Mouse (Mus musculus) embryonic facial prominence, embryonic 14.5 days (tissue): ENCODE data around the gene Eva1b. TPM values are rescaled to one million over a fixed set of nuclear protein-coding genes. Genes with fewer than 3 reads are reported as not detected.

Source experiments
- ATAC-seq: fragments of 200-750 bp; cut with Nextera tagmentation; 2 replicates; pipeline ENCODE4 v1.8.0; 2017; ENCODE audit warnings: low read depth, moderate number of reproducible peaks, moderate TSS enrichment
- DNase-seq: peaks from one replicate; pipeline ENCODE4 v3.0.0-alpha.2; 2015; ENCODE audit warnings: low spot score
- H3K27ac ChIP-seq: fragments of 300-500 bp; sonication (generic); replicated peaks from 2 replicates; pipeline ENCODE4 v1.5.1; 2014; ENCODE audit warnings: low read depth, mild to moderate bottlenecking, low read length, moderate library complexity
- H3K27me3 ChIP-seq: fragments of 300-500 bp; sonication (generic); replicated peaks from 2 replicates; pipeline ENCODE4 v1.6.1; 2014; ENCODE audit warnings: low read length; ENCODE audit not compliant: control insufficient read depth, insufficient read depth
- H3K36me3 ChIP-seq: fragments of 300-500 bp; sonication (generic); 2 replicates; pipeline ENCODE4 v1.6.1; 2014; ENCODE audit warnings: low read length, mixed read lengths; ENCODE audit not compliant: control insufficient read depth, insufficient read depth
- H3K4me1 ChIP-seq: fragments of 300-500 bp; sonication (generic); 2 replicates; pipeline ENCODE4 v1.6.1; 2014; ENCODE audit warnings: antibody characterized with exemption, low read length; ENCODE audit not compliant: control insufficient read depth, insufficient read depth
- H3K4me2 ChIP-seq: fragments of 300-500 bp; sonication (generic); 2 replicates; pipeline ENCODE4 v1.6.1; 2014; ENCODE audit warnings: low read depth, mild to moderate bottlenecking, low read length, moderate library complexity, mixed read lengths
- H3K4me3 ChIP-seq: fragments of 300-500 bp; sonication (generic); 2 replicates; pipeline ENCODE4 v1.5.1; 2014; ENCODE audit warnings: low read depth, mild to moderate bottlenecking, low read length
- H3K9ac ChIP-seq: fragments of 300-500 bp; sonication (generic); 2 replicates; pipeline ENCODE4 v1.6.1; 2014; ENCODE audit warnings: low read depth, mild to moderate bottlenecking, low read length, moderate library complexity, mixed read lengths
- H3K9me3 ChIP-seq: fragments of 300-500 bp; sonication (generic); 2 replicates; pipeline ENCODE4 v1.6.1; 2016; ENCODE audit warnings: low read length; ENCODE audit not compliant: control insufficient read depth
- WGBS: fragments of 180-500 bp; shearing (Covaris S2); extraction: QIAGEN DNeasy Blood & Tissue Kit; methylation state at CpG from one replicate; pipeline ENCODE4 v1.1.7; 2014; 5-methylcytosine and 5-hydroxymethylcytosine counted together
- polyA plus RNA-seq: library from polyadenylated mRNA; unstranded; fragments of >200 nt; fragmentation: Nextera tagmentation; extraction: Ambion mirVana; gene quantifications from 2 replicates; pipeline ENCODE4 v1.2.1, GENCODE M21; 2014

Gene Eva1b
- polyA plus RNA-seq, 1 experiment from 2014 or later: 78.9 TPM

DNA sequence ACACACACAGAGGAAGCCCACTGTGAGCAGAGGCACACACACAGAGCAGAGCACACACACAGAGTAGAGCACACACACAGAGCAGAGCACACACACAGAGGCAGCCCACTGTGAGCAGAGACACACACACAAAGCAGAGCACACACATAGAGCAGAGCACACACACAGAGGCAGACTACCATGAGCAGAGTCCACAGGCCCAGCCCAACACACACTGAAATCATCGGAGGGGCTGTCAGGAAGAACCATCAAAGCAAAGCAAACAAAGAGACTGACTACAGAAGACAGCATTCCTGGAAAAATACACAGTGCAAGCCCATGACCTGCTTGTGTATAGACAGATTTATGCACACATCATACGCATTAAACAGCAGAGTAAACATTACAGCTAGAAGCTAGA is 8.3 kb downstream of the Eva1b start:
- peak; percentile 44; the same call in 1 of the 2 replicates for ATAC-seq
- Histone ChIP-seq H3K4me3 (no peak overlapping the region), H3K9me3 (0 out of 2 replicates have a peak, but pooled peaks cover 3% of the 10 kb centered on the region), H3K36me3 (peaks cover 24% of the 10 kb centered on the region), H3K4me1 (peaks cover 14% of the 10 kb centered on the region), H3K27me3 (no peaks in the 10 kb centered on the region), H3K27ac (peak overlapping the region; percentile 71), H3K4me2 (no peak overlapping the region), H3K9ac (no peak overlapping the region)
- DNase-seq: no peak
- WGBS: 28% methylated on average over 2 of the region's 2 CpGs

DNA sequence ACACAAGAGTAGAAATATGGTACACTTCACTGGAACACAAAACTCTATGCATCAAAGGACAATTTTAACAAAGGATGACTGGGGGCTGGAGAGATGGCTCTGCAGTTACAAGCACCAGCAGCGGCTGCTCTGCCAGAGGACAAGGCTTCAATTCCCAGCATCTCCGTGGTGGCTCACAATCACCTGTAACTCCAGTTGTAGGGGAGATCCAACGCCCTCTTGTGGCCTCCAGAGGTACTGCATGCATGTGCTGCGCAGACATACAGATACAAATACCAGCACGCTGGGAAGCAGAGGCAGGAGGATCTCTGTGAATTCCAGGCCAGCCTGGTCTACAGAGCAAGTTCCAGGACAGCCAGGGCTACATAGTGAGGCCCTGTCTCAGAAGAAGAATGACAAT is 9.1 kb downstream of the Eva1b start:
- 63% methylated on average over 5 of the region's 5 CpGs for WGBS
- ATAC-seq: no peak

GRCm38 (mm10) chr4:126157562-126157961 is 10.0 kb downstream of the Eva1b start:
- no peak overlapping the region for H3K9ac ChIP-seq
- peaks cover 10% of the 10 kb centered on the region; the same call in 1 of the 2 replicates for H3K36me3 ChIP-seq
- 0 out of 2 replicates have a peak, but pooled peaks cover 3% of the 10 kb centered on the region for H3K9me3 ChIP-seq
- ATAC-seq (no peak), DNase-seq (no peak)
- H3K4me3 ChIP-seq: no peak overlapping the region
- 90% methylated on average over 6 of the region's 6 CpGs for WGBS
- H3K27me3 ChIP-seq: no peaks in the 10 kb centered on the region
- no peak overlapping the region for H3K4me2 ChIP-seq
- H3K4me1 ChIP-seq: peaks cover 7% of the 10 kb centered on the region; the same call in 1 of the 2 replicates
- no peak overlapping the region for H3K27ac ChIP-seq

More for the DNA sequence above, 9.1 kb downstream of the Eva1b start:
- Histone ChIP-seq H3K27me3 (no peaks in the 10 kb centered on the region), H3K9ac (no peak overlapping the region), H3K4me1 (peaks cover 7% of the 10 kb centered on the region; the same call in 1 of the 2 replicates), H3K9me3 (0 out of 2 replicates have a peak, but pooled peaks cover 3% of the 10 kb centered on the region), H3K27ac (peak overlapping the region; percentile 71; the same call in 1 of the 2 replicates), H3K4me2 (no peak overlapping the region), H3K4me3 (no peak overlapping the region), H3K36me3 (peaks cover 16% of the 10 kb centered on the region; the same call in 1 of the 2 replicates)
- no peak for DNase-seq

DNA sequence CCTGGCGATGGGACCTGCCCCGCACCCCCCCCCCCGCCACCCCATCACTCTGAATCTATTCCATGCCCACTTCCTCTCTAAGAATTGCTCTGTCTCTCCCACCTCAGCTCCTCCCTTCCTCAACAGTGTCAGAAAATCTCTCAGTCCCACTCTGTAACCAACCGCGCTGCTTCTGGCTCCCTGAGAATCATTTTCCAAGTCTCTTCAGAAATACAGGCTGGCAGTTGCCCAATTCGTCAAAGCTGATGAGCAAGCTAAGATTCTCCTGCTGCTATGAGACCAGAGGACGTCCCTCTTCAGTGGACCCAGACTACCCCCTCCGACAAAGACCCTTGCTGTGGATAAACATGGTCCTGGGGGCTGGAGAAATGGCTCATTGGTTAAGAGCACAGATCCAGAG is 11.9 kb downstream of the Eva1b start:
- DNase-seq (no peak), ATAC-seq (no peak)
- Histone ChIP-seq H3K4me1 (peaks cover 15% of the 10 kb centered on the region; the same call in 1 of the 2 replicates), H3K9me3 (0 out of 2 replicates have a peak, but pooled peaks cover 3% of the 10 kb centered on the region), H3K9ac (no peak overlapping the region), H3K27me3 (no peaks in the 10 kb centered on the region), H3K27ac (no peak overlapping the region), H3K4me2 (no peak overlapping the region), H3K36me3 (0 out of 2 replicates have a peak, but pooled peaks cover 2% of the 10 kb centered on the region), H3K4me3 (no peak overlapping the region)
- 68% methylated on average over 8 of the region's 8 CpGs for WGBS

DNA sequence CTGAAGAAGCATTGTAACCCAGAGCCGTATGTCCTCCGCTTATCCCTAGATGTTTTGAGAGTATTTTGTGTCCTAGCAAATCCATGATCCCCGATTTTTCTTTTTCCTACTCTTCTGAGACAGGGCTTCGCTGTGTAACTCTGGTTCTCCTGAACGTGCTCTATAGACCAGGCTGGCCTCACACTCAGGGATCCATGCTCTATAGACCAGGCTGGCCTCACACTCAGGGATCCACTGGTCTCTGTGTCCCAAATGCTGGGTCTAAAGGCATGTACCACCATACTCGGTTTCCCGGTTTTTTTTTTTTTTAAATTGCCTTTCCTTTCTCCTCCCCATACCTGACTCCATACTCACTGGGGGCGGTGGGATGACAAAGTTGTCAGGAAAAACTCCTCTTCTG is 13.4 kb downstream of the Eva1b start:
- ATAC-seq (no peak), DNase-seq (no peak)
- WGBS: 93% methylated on average over 8 of the region's 8 CpGs
- H3K27me3 ChIP-seq: no peaks in the 10 kb centered on the region
- no peak overlapping the region for H3K9ac ChIP-seq
- no peak overlapping the region for H3K27ac ChIP-seq
- H3K36me3 ChIP-seq: peaks cover 9% of the 10 kb centered on the region
- H3K9me3 ChIP-seq: 0 out of 2 replicates have a peak, but pooled peaks cover 3% of the 10 kb centered on the region
- H3K4me3 ChIP-seq: no peak overlapping the region
- peaks cover 8% of the 10 kb centered on the region; the same call in 1 of the 2 replicates for H3K4me1 ChIP-seq
- no peak overlapping the region for H3K4me2 ChIP-seq

- Histone ChIP-seq H3K4me2 (no peak overlapping the region), H3K27me3 (no peaks in the 10 kb centered on the region), H3K4me1 (peaks cover 8% of the 10 kb centered on the region; the same call in 1 of the 2 replicates), H3K9ac (no peak overlapping the region), H3K4me3 (no peak overlapping the region), H3K9me3 (0 out of 2 replicates have a peak, but pooled peaks cover 3% of the 10 kb centered on the region), H3K36me3 (peaks cover 14% of the 10 kb centered on the region), H3K27ac (no peak overlapping the region)
- ATAC-seq (no peak), DNase-seq (no peak)
- WGBS: 81% methylated on average over 6 of the region's 6 CpGs
Measured at GRCm38 (mm10) chr4:126161456-126161855, 13.9 kb downstream of the Eva1b start.

DNA sequence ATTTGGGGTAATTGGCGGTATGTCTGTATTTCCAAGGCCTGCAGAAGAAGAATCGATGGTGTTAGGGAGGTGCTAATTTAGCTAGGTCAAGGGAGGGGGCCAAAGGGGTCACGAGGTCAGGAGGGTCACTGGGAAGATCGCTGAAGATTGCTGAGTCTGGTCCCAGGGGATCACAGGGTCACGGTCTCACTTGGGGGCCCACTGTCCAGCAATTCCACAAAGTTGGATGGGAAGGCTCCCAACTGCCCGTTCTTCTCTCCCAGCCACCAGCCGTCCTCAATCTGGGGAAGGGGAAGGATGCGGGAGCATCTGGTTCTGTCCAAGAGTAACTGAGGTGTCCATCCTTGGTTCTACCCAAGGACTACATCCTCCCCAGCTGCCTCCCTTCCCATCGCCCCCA is 14.4 kb downstream of the Eva1b start:
- no peaks in the 10 kb centered on the region for H3K27me3 ChIP-seq
- DNase-seq: no peak
- no peaks in the 10 kb centered on the region for H3K9me3 ChIP-seq
- H3K9ac ChIP-seq: peak overlapping the region; percentile 91
- H3K4me3 ChIP-seq: peak overlapping the region; percentile 65
- ATAC-seq: no peak
- peaks cover 19% of the 10 kb centered on the region for H3K36me3 ChIP-seq
- whole genome bisulfite sequencing: 43% methylated on average over 8 of the region's 9 CpGs
- peak overlapping the region; percentile 88 for H3K27ac ChIP-seq
- peaks cover 8% of the 10 kb centered on the region; the same call in 1 of the 2 replicates for H3K4me1 ChIP-seq
- peak overlapping the region; percentile 99 for H3K4me2 ChIP-seq

- H3K27ac ChIP-seq: peak overlapping the region; percentile 88
- no peaks in the 10 kb centered on the region for H3K9me3 ChIP-seq
- H3K4me3 ChIP-seq: peak overlapping the region; percentile 65
- peaks cover 23% of the 10 kb centered on the region for H3K36me3 ChIP-seq
- peak overlapping the region; percentile 99 for H3K4me2 ChIP-seq
- no peaks in the 10 kb centered on the region for H3K27me3 ChIP-seq
- peaks cover 8% of the 10 kb centered on the region; the same call in 1 of the 2 replicates for H3K4me1 ChIP-seq
- 0% methylated on average over 26 of the region's 44 CpGs for WGBS
- peak; percentile 95 for ATAC-seq
- peak; percentile 96 for DNase-seq
- H3K9ac ChIP-seq: peak overlapping the region; percentile 91
Measured at GRCm38 (mm10) chr4:126162544-126163066, 15.1 kb downstream of the Eva1b start.
